Mouse (Mus musculus) granulocyte monocyte progenitor cell, adult 5-6 weeks (primary cell): ENCODE results near the gene Nhsl1. TPM values are rescaled to one million over a fixed set of nuclear protein-coding genes. Genes with fewer than 3 reads are reported as not detected.

Experiments
- ATAC-seq: replicated peaks from 2 replicates; pipeline ENCODE4 v1.8.0; 2016; ENCODE audit warnings: mild to moderate bottlenecking, moderate TSS enrichment, inconsistent platforms; ENCODE audit not compliant: poor library complexity, severe bottlenecking
- total RNA-seq, 2 experiments: library from RNA; stranded (forward) in 1 of 2; stranded (reverse) in 1 of 2; fragments of 200-712, 200-1000 nt in 1 of 2; fragments of >200 nt in 1 of 2; fragmentation: Nextera tagmentation in 1 of 2; gene quantifications; 2 replicates each; pipeline ENCODE4 v1.2.3; 2014 to 2017

Gene Nhsl1
- total RNA-seq (2014; fragmentation: Nextera tagmentation) (0.15 and 1.7 TPM in 2 replicates), total RNA-seq (2017) (0.93 and 1.0 TPM in 2 replicates)

DNA sequence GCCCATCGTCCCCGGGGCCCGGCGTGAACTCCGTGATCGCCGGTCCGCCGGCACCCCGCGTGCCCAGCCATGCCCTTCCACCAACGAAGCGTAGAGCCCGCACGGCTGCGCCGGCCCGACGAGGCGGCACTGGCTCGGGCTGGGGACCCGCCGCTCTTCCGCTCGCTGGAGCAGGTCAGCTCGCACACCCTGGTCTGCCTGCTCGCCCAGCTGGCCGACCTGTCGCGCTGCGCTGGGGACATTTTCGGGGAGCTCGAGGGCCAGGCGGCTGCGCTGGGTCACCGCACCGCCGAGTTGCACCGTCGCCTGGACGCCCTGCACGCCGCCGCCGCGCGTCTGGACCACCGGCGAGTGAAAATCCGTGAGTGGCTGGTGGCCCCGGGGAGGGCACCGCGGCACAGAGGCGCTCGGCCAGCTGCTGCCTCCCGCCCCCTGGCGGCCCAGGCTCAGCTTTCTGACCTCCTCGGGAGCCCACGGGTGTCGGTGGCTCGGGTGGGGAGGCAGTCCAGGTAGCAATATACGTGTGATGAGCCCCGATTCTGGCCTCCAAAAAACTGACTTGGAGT, at the start of gene Nhsl1:
Gene Nhsl1 (plus strand): TSS at position 70 of the 566 bp plus-strand sequence.
- peak; percentile 57 for ATAC-seq

DNA sequence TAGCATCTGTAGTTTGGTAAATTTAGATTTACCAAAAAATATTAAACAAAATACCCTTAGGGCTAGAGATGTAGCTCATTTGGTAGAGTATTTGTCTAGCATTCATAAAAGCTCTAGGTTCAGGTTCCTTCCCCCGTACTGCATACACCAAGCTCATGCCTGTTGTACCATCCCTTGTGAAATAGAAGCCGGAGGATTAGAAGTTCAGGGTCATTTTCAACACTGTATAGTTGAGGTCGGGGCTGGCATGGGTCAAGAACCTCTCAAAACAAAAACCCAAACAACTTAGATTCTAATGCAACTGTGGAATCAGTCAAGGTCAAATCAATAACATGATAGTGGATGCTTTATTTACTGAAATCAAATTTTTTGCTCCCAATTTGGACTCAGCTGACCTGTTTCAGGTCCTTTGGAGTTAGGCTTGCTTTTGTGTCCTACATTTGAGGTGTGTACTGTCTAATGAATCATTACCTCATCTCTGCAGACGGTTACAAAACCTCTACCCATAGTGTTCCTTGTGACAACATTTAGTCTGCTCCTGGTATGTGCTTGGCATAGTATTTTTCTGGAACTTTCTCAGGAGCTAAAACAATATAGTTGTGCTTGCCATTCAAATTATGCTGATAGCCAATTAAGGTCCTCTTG, 42.6 kb upstream of the Nhsl1 start:
- no peak for ATAC-seq

DNA sequence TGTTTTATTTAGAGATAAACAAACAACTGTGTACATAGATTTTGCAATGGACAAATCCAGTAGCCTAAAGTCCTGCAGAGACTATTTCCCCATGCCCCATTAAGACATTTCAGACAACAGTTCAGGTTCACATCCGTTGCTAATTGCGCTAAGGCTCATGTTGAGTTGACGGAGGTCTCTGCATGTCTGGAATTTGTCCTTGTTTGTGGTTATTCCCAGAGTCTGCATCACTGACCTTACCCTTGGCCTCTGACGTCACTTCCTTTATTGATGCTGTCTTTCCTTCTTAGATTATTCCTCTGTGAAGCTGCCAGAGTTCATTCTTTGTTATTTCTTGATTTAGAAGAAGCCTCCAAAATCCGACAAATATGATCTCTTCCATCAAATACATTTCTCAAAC, 34.8 kb upstream of the Nhsl1 start:
- ATAC-seq: no peak

DNA sequence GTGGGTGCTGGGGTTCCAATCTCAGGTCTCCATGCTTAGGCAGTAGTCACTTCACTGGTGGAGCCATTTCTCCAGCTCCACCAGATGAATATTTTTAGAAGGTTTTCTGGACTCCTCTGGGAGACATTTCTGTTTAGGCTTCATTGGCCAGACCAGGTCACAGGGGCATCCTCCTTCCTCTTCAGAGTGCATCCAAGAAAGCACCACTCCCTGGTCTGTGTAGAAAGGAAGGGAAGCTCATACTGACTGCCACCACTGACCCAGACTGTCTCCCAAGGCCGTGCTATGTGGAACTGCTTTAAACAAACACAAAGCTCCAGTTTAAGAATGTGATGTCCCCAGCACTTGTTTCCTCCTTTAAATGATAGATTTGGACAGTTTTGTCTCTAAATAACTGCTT, 29.3 kb upstream of the Nhsl1 start:
- no peak for ATAC-seq

DNA sequence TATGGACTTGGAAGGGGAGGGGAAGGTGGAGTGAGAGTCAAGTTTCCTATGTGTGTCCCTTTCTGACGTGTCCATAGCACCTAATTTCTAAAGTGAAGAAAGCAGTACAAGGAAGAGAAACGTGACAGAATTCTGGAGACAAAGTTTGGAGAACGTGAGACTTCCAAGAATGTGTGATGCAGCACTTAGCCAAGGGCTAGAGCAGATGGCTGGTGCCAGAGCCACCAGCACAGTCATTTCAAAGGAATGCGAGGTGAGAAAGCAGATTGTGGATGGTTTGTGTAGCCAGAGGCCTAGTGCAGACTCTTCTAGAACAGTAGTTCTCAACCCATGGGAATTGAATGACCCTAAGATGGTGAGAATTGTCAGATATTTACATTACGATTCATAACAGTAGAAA, 13.7 kb upstream of the Nhsl1 start:
- ATAC-seq: no peak

DNA sequence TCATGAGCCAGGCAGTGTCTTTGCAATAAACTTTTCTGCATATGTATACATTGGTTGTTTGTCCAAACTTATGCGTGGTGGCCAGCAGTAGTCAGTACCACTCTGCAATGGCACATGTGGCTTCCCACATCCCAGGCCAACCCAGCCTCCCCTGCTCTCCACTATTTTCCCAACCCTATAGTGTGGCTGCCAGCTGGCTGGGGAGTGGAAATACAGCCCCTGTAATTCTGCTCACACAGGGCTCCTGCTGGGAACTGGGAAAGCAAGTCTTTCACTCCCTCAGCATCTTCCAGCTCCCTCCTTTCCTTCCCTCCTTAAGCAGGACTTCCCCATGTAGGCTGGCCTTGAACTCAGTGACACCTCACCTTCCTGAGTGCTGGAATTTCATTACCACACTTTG, 3.7 kb upstream of the Nhsl1 start:
- no peak for ATAC-seq

DNA sequence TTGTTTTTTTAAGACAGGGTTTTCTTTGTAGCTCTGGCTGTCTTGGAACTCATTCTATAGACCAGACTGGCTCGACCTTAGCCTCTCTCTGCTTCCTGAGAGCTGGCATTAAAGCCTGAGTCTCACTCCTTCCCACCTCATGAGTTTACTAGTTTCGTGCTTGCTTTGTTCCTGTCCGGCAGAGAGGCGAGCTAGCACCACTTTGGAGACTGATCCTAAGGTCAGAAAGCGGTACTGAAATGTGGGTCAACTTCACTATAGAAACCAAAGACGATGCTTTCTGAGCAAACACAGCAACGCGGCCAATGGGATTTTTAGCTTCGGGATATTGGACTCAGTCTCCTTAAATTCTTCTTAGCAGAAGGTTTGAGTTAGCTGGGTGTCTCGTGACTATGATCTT, 1.3 kb upstream of the Nhsl1 start:
- no peak for ATAC-seq

DNA sequence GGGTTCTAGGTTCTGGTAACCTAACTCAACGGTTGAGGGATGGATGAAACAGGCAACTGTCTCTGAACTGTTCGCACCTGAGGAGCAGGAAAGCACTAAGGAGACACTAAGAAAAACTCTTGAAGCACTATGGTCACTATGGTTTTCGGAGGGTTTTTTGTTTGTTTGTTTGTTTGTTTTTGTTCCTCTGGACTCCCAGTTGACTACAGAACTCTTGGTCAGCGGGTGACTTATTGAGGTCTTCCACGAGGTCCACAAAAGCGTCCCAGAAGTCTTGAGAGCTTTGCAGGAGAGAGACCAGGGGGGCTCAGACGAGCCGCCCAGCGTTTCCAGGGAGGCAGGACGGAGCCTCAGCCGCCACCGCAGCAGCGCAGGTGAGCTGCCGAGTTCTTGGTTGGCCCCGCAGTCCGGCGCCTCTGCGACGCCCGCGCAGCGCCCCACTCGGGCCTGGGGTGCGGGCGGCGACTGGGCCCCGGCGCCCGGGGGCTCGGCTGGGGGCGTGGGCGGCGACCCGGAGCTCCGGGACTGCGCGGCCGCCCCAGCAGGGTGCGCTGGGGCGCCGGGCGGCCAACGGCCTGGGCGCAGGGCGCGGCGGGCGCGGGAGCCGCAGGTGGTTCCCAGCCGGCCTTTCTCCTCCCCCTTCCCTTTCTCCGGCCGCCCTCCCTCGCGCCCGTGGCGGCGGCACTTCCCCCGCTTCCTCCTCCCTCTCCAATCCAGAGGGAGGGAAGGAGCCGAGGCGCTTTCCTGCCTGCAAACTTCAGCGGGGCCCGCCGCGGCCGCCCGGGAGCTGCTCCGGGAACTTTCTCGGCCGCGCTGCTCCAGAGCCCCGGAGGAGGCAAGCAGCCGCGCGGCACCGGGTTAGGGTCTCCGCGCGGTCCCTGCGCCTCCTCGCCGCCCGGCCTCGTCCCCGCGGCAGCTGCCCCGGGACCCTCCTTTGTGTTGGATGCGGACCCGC, 547 bp upstream of the Nhsl1 start:
- ATAC-seq: peak; percentile 91

DNA sequence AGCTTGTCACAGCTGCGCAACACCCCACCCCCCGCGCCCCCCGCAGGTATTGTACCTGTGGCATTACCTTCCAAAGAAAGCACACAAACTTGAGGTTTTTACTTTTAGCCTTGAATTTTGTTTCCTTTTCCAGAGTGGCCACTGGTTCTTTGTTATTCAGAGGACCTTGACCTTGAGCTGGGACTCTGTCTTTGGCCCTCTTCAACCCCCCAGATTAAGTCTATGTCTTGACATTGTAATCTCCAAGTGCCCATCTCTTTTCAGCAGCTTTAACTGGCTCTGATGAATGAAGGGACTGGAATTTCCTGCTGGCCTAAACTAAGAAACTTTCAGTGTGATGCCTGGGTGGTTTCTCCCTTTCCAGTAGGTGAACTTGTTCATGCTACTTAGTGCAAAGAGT, 906 bp downstream of the Nhsl1 start:
- no peak for ATAC-seq

DNA sequence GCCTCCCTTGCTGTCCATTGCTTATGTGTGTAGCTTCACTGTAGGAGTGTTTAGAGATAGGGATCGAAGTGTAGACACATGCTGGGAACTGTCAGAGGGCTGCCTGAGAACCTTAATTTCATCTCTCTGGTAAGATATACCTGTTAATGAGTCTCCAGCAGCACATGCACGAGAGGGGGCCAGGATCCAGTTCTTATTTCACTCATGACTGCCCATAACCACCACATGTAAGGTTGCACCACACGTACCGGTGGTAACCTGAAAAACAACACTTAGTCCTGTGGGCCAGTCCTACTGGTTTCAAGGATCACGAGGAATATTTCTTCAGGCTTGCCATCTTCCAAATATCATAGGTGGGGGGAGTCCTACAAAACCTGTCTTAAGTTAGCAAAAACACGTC, 3.1 kb downstream of the Nhsl1 start:
- no peak for ATAC-seq

DNA sequence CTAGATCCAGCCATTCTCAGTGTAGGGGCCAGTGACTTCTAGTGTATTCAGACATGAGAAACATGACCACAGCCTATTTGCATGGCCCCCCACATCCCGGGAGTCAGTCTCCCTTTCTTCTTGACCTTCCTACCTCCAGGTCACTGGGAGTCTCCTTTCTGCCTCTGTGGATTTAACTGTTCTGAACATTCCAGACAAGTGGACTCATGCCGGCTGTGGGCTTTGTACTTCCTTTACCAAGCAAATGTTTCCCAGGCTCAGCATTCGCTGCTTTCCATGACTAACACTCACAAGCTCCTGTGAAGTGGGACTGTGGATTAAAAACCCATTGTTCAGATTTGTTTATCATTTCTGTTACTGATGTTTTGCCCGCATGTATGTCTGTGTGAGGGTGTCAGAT, 4.9 kb downstream of the Nhsl1 start:
- ATAC-seq: no peak

DNA sequence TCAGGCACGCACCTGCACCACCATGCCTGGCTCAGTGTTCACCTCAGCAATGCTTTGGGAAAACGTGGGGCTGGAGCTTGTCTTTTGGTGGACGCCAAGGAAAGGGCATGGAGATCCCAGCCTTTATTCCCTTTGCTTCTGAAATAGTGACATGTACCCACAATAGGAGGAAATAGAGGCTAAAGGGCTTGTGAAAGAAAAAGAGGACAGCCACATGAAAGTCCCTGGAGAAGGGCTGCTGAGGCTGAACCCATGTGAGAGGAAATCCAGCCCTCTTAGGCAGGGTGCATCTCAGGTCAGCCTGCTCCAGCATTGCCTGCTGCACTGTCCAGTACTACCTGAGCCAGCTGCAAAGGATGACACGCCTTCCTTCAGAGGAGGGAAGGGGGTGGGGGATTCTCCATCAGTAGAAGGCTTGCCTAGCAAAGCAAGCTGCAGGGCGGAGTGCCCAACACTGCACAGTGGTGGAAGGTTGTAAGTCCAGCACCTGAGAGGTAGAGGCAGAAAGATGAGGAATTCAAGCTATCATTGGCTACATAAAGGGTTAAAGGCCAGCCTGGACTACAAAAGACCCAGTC, 9.6 kb downstream of the Nhsl1 start:
- no peak for ATAC-seq

DNA sequence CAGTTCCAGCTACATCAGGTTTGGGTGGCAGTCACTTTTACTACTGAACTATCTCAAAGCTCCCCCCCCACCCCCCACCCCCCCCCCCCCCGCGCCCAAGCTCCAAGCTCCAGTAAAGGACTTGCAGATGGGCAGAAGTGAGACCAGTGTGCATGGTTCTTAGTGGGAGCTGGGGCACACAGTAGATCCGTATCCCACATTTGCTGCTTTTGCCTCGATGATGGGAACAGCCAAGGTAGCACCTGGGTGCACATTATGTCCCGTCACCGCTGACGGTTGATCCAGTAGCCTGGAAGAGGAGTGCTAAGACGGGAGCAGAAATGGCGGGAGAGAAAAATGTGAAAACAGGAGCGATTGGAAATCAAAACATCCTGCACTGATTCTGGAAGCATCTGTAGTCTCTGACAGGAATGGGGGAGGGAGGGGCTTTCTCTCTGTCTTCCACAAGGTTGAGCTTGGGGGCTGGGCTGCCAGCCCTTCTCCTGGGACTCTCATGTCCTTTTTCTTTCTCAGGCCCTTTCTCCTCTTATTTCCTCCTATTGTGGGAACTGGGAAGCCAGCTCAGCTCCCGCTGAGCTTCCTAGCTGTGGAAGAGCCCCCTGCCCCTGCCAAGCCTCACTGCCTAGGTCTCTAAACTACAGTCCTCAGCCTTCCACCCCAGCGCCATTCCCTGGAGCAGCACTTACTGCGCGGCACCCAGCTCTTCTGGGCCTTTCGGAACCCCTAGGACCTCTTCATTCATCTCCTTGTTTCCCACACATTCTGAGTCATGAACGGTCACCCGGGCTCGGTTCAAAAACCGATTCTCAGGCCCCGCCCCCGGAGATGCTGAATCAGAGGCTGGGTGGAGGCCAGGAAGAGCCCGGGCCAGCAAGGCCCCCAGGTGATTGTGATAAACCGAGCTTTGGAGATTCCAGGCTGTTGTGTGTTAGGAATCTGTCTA, 10.6 kb downstream of the Nhsl1 start:
- peak; percentile 3; the same call in 1 of the 2 replicates for ATAC-seq

DNA sequence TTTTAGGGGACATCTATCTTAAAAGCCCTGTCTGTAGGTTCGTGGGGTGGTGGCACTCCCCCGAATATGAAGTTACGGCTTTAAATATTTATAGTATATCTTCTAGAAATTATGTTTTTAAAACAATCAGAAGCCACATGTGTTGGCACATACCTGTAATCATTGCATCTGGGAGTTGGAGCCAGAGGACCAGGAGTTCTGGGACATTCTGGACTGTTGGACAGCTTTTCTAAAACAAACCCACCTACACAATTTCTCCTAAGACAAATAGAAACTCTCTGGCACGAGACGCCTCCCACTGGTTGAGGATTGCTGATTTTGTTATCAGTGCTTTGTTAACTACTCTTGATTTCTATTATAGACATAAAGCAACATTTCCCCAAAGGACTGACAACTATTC, 11.7 kb downstream of the Nhsl1 start:
- no peak for ATAC-seq

DNA sequence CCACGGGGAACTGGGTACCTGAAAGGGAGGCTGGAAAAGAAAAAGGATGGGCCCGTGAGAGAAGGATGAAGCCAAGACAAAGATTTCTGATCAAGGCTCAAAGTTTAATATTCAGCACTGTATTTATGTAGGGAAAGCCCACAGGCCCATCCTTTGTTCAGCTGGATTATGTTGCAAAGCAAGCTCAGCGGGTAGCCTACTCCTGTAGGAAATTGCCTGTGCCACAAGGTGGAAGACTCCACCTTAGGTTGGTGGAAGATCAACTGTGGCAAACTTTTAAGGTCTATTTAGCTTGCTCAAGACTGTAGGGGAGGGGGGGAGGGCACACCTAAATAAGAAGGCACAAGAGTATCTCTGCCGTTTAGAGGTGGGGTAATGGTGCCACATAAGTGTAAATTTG, 14.8 kb downstream of the Nhsl1 start:
- ATAC-seq: no peak

DNA sequence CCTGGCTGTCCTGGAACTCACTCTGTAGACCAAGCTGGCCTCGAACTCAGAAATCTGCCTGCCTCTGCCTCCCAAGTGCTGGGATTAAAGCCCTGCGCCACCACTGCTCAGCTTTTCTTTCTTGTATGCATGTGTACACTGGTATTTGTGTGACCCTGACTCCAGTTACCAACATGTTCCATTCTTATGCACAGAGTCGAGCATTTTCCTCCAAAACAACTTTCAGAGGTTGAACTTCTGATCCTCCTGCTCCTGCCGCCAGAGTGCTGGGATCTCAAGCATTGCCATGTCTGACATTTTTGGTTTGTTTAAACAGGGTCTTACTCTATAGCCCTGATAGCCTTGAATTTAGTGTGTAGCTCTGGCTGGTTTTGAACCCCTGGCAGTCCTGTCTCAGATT, 15.4 kb downstream of the Nhsl1 start:
- no peak for ATAC-seq

DNA sequence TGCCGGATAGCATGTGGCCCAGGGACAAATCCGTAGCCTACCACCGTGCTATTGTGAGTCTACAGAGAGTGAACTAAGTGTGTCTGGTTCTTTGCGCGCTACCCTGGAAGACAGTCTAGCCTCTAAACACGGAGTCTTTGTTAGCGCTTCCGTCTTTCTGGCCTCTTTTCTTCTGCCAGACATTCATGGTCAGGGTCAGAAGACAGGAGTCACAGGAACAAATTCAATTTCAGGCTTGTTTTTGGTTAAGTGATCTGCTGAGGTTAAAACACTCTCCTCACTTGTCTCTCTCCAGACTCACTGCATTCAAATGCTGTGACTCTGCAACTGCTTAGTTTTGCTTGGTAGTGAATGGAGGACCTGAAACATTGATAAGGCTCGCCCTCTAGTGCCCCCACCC, 15.9 kb downstream of the Nhsl1 start:
- no peak for ATAC-seq

DNA sequence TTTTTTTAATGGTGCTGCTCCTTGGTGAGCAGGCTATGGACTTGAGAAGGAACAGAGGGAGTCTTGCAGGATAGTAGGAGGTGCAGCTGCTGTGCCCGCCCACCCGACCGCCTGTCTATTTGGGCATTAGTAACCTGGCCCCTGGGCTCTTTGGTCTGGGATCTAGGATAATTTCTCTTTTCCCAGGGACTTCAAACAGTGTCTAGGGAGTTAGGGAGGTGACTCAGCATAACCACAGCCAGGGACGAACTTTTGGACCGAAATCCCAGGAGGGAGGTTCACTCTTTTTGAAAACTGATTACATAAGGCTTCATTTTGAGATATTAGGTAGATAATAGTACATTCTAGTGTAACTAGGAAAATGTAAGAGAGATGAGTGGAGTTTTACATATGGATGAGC, 18.9 kb downstream of the Nhsl1 start:
- no peak for ATAC-seq

DNA sequence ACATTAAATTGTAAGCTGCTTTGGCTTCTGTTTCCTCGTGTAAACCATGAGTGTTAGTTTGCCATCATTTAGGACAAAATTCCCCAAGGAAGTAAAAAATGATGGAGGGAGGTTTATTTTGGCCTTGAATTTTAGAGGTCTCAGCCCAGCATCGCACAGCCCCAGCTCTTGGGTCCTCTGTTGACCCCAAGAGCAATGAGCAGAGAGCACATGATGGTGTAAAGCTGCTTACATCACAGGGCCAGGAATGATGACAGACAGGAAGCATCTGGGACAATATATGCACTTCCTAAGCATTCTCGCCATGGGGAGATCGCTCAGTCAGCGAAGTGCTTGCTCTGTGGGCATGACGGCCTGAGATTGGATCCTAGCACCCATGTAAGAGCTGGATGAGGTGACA, 20.6 kb downstream of the Nhsl1 start:
- peak; percentile 27 for ATAC-seq

DNA sequence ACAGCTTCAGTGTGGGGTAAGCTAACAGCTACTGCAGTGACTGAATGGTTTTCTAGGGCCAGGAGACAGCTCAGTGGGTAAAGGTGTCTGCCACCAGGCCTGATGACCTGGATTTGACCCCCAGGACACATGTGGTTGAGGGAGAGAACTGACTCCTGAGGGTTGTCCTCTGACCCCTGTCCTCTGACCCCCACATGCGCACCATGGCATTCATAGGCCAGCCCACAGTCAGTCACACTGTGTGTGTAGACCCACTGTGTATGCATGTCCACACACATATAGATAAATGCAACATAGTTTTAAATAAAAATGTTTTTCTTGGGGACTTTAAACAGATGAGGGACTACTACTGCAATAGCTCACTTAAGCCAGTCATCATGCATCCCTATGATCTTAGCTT, 22.1 kb downstream of the Nhsl1 start:
- no peak for ATAC-seq
